Mouse (Mus musculus): Measurements from ENCODE around the gene Mrtfa. TPM values are rescaled to one million over a fixed set of nuclear protein-coding genes. Genes with fewer than 3 reads are reported as not detected.

The Mrtfa gene
- total RNA-seq, 2 experiments from 2014 or later, result 8.2 to 9.1 TPM

- intact Hi-C loops (cut with DNase I), result no loop called here
- DNase-seq (ENCODE audit: low spot score), result no peak
Measured at GRCm38 (mm10) chr15:81044446-81044845, 146.1 kb downstream of the Mrtfa start.

- DNase-seq (ENCODE audit: low spot score), result no peak
- intact Hi-C loops (cut with DNase I), result no loop called here
Measured at GRCm38 (mm10) chr15:81042276-81042931, 148.2 kb downstream of the Mrtfa start.

GRCm38 (mm10) chr15:81041767-81042166 lies 148.8 kb downstream of the Mrtfa start:
- no peak for DNase-seq (ENCODE audit: low spot score)
- intact Hi-C loops (cut with DNase I), result no loop called here

- no peak for DNase-seq (ENCODE audit: low spot score)
- intact Hi-C loops (cut with DNase I), result no loop called here
Measured at GRCm38 (mm10) chr15:81038419-81038818, 152.1 kb downstream of the Mrtfa start.

- intact Hi-C loops (cut with DNase I), result no loop called here
- DNase-seq (ENCODE audit: low spot score), result no peak
Measured at GRCm38 (mm10) chr15:81035417-81036162, 155.0 kb downstream of the Mrtfa start.

GRCm38 (mm10) chr15:81034119-81034518 lies 156.4 kb downstream of the Mrtfa start:
- DNase-seq (ENCODE audit: low spot score), result no peak
- intact Hi-C loops (cut with DNase I), result no loop called here

DNA sequence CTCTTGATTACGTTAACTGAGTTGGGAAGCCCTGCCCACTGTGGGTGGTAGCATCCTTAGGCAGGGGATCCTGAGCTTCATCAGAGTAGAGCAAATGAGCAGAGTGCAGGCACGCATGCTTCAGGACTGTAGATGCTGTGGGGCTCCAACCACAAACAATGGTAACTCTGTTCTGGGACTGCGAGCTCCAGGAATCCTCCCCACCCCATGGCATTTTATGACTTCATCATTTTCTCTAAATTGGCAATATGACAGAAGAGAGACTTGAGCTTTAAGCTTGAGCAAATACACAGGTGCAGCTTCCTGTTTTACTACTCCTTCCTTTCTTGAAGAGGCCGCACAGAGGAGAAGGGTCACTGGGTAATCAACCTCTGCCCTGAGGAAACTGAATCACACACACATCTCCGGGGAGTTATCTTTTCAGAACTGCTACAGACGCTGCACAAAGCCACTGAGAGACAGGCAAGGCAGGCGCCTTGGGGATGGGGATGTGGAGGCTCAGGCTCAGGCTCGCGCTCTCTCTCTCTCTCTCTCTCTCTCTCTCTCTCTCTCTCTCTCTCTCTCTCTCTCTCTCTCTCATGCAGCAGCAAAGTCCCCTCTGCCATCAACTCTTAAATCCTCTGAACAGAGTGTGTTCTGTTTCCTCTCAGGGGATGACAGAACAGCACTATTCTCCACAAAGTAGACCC lies 157.5 kb downstream of the Mrtfa start:
- intact Hi-C loops (cut with DNase I), result no loop called here
- DNase-seq (ENCODE audit: low spot score), result no peak

DNA sequence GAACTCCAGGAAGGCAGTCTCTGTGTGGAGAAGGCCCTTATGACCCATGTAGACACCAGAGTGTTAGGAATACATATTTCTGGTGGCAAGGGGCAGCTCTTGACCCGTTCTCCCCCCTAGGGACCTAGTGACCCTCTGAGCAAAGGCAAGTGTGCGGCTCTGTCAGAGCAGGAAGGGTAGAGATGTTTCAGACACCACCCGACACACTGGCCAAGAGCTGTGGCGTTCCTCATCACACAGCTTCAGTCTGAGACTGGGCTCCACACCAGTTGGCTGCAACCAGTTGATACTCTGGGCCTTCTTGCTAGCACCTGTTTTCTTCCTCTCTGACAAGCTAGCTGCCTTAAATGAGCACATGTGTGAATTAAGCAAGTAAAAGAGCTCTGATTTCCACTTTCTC lies 158.9 kb downstream of the Mrtfa start:
- no peak for DNase-seq (ENCODE audit: low spot score)

GRCm38 (mm10) chr15:81030891-81031425 lies 159.6 kb downstream of the Mrtfa start:
- no peak for DNase-seq (ENCODE audit: low spot score)
- intact Hi-C loops (cut with DNase I), result no loop called here

More for the DNA sequence above, 158.9 kb downstream of the Mrtfa start:
- intact Hi-C loops (cut with DNase I), result no loop called here

DNA sequence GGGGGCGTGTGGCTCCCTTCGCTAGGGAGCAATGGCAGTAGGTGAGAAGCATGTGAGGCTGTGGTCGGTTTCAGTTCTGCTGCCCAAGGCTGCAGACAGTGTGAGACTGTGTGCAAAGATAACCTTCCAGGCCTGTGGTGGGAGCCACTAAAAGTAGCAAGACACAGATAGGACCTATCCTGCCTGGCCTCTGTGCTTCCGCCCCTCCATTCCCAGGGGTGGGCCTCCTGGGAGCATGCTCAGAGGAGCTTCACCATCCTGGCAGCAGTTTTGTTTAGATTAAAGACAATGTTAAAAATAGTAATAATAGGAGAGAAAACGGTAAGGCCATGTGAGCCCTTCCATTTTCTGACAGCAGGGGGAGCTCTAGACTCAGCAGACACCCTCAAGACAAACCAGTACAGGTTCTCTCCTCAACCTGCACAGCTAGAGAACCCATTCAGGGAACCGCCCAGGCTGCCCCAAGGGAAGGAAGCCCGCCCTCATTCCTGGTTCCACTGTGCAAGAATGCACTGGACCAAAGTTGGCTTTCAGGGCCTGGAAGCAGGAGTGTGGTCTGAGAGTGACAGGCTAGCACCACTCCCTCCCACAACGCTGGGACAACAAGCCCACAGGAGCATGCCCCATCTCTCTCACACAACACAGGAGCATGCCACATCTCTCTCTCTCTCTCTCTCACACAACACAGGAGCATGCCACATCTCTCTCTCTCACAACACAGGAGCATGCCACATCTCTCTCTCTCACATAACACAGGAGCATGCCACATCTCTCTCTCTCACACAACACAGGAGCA lies 163.0 kb downstream of the Mrtfa start:
- peak; percentile 38 for DNase-seq (ENCODE audit: low spot score)
- intact Hi-C loops (cut with DNase I), result loop anchor here (1.0 to 10.0 kb wide), 4 partner anchors 22 to 277 kb away; no protein-coding TSS in a partner anchor

DNA sequence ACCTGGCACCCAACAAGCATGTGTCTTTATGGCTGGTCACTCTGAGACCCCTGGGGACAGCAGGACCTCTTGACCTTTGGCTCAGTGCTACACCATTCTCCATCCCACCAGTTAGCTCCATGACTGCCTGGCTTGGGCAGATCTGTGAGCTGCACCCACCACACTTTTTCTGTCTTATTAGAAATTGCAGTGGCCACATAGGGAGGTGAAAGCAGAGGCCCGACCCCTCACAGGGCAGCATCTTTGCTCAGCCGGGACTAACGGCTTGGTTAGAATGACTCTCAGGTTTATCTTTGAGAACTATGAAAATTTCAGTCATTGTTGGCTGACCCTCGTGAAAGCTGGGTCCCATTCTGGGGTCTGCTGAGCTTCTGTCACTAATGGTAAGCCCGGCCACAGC lies 163.7 kb downstream of the Mrtfa start:
- no peak for DNase-seq (ENCODE audit: low spot score)
- intact Hi-C loops (cut with DNase I), result loop anchor here (1.0 to 10.0 kb wide), 4 partner anchors 22 to 278 kb away; no protein-coding TSS in a partner anchor

DNA sequence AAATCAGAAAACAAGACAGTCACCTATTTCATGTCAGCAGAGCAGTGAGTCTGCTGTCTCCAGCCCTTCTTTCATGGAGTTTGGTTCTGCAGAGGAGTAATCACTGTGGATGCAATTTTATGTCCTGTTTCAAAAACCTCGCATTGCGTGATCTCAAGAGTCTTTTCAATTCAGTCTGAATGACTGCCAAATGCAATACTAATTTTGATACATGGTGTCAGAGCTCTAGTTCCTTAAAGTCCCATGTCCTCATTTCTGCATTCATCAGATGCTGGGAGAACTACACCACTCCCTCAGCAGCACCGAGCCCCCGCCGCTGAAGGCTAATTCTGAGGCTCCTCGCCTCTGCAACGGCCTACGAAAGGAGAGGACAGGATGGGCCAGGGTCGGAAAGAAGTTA lies 166.7 kb downstream of the Mrtfa start:
- intact Hi-C loops (cut with DNase I), result loop anchor here (10.0 kb wide), 1 partner anchor 281 kb away; no protein-coding TSS in a partner anchor

GRCm38 (mm10) chr15:81022437-81022836 lies 168.1 kb downstream of the Mrtfa start:
- DNase-seq (ENCODE audit: low spot score), result no peak
- intact Hi-C loops (cut with DNase I), result loop anchor here (10.0 kb wide), 1 partner anchor 282 kb away; no protein-coding TSS in a partner anchor

More for the DNA sequence above, 166.7 kb downstream of the Mrtfa start:
- no peak for DNase-seq (ENCODE audit: low spot score)

GRCm38 (mm10) chr15:81021377-81021776 lies 169.2 kb downstream of the Mrtfa start:
- intact Hi-C loops (cut with DNase I), result loop anchor here (10.0 kb wide), 1 partner anchor 283 kb away; no protein-coding TSS in a partner anchor
- DNase-seq (ENCODE audit: low spot score), result no peak

DNA sequence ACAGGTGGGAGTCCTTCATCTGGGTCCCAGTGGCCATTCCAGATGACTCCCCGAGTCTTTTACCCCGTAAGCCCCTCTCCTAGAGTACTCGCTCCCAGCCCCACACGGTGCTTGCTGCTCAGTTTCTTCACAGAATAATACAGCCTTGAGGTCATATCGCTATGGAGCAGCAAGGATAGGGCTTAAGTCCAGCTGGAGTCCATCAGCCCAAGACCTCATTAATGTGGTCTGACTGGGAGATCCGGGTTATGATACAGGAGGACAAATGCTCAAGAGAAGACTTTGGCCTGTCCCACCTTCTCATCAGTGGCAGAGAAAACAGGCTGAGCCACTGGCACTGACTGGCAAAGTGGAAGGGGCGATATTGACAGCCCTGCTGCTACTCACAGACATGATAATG lies 173.2 kb downstream of the Mrtfa start:
- intact Hi-C loops (cut with DNase I), result no loop called here

DNA sequence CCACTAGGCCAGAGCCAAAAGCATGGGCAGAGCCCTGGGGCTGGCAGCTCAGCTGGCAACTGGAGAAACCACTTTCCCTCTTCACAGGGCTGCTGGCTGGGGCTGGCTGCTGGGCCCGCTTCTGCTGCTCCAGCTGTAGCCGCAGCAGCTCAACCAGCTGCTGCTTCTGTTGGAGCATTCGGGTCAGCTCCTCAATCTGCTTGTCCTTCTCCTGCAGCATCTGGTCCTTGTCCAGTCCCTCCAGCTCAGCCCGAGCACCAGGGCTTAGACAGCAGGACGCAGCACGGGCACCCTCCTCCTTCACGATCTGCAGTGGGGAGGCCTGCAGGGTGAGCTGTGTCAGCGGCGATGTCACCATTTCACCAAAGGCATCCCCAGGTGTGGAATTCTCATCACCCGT lies 174.1 kb downstream of the Mrtfa start:
- intact Hi-C loops (cut with DNase I), result no loop called here
- DNase-seq (ENCODE audit: low spot score), result no peak

More for the DNA sequence above, 173.2 kb downstream of the Mrtfa start:
- no peak for DNase-seq (ENCODE audit: low spot score)

DNA sequence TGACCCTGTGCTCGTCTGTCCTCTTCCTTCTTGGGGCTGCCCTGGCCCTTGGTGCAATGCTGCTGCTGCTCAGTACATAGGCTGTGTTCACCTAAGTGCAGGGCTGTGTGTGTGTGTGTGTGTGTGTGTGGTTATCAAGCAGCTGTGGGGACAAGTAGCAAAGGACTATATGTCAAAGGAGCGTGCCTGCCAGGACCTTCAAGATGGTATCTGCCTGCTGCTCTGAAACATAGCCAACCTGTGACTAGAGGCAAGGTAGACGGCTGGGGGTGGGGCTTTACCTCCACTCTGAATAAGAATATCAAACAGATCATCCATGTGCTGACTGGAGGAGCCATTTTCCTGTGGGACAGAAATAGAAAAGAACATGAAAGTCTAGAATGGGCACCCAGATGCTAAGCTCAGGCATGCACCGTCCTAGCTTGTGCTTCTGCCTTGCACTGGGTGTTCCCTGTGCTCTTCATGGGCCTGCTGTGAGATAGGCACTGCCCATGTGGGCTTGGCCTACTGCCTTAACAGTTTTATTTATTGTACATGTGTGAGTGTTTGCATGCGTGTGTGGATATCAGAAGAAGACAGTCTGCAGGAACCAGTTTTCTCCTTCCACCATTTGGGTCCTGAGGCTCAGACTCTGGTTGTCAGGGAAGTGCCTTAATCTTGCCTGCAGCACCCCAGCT lies 175.4 kb downstream of the Mrtfa start:
- DNase-seq (ENCODE audit: low spot score), result no peak
- intact Hi-C loops (cut with DNase I), result no loop called here

- intact Hi-C loops (cut with DNase I), result no loop called here
- DNase-seq (ENCODE audit: low spot score), result no peak
Measured at GRCm38 (mm10) chr15:81013186-81013585, 177.4 kb downstream of the Mrtfa start.

GRCm38 (mm10) chr15:81012359-81012758 lies 178.2 kb downstream of the Mrtfa start:
- DNase-seq (ENCODE audit: low spot score), result no peak
- intact Hi-C loops (cut with DNase I), result no loop called here

Measured in heart, postnatal 25 days (tissue).